Comparison of ENCODE assay signal across 9 mouse cellular contexts in genomic region chr11:95004136-95004936, GRCm38 (mm10). TPM values are rescaled to one million over a fixed set of nuclear protein-coding genes. Genes with fewer than 3 reads are reported as not detected.
DNase-seq lines count a peak whose midpoint lies in the region; ATAC-seq and TF ChIP-seq lines count a peak whose summit lies in the region.
"Had no signal": no experiment of that assay in that cellular context is flagged by ENCODE, and none has a peak within 500 bp of the region (broad histone marks: within the 10 kb centered on the region; RNA-seq: fewer than 3 reads in every experiment).

No protein-coding gene starts in this region.

- peaks cover 20% of the 10 kb centered on the region for H3K4me1 ChIP-seq in kidney, postnatal 0 days (replicated peaks; ENCODE audit: insufficient read depth, low read length)
- H3K4me1 ChIP-seq in kidney, adult 2 months (ENCODE audit: control insufficient read depth, insufficient read depth, low read length), result peaks cover 6% of the 10 kb centered on the region; the same call in 1 of the 2 replicates
- peaks cover 45% of the 10 kb centered on the region for H3K4me1 ChIP-seq in forebrain, embryonic 16.5 days (replicated peaks; ENCODE audit: control insufficient read depth, insufficient read depth, low read length)
- peaks cover 70% of the 10 kb centered on the region for H3K4me1 ChIP-seq in liver, embryonic 16.5 days (ENCODE audit: control insufficient read depth, low read depth, low read length)
- peaks cover 32% of the 10 kb centered on the region for H3K4me1 ChIP-seq in thymus, adult 2 months (replicated peaks; ENCODE audit: control insufficient read depth, insufficient read depth, low read length)

- no peak for ATAC-seq in kidney, postnatal 0 days (replicated peaks; ENCODE audit: low FRiP score, low read depth)
- ATAC-seq in forebrain, embryonic 16.5 days, result no peak
- ATAC-seq in liver, embryonic 16.5 days (ENCODE audit: low read depth), result no peak

- H3K36me3 ChIP-seq in kidney, postnatal 0 days (ENCODE audit: insufficient read depth, low read length), result peaks cover 26% of the 10 kb centered on the region
- no peaks in the 10 kb centered on the region for H3K36me3 ChIP-seq in kidney, adult 2 months (ENCODE audit: control insufficient read depth, insufficient read depth, low read length)
- peaks cover 23% of the 10 kb centered on the region for H3K36me3 ChIP-seq in forebrain, embryonic 16.5 days (ENCODE audit: control insufficient read depth, insufficient read depth)
- peaks cover 36% of the 10 kb centered on the region for H3K36me3 ChIP-seq in liver, embryonic 16.5 days (ENCODE audit: control insufficient read depth, insufficient read depth)
- H3K36me3 ChIP-seq in thymus, adult 2 months (ENCODE audit: control insufficient read depth, insufficient read depth, low read length), result peaks cover 40% of the 10 kb centered on the region

- no peak overlapping the region for H3K27ac ChIP-seq in kidney, postnatal 0 days
- H3K27ac ChIP-seq in kidney, adult 2 months (ENCODE audit: insufficient read depth, low read depth, low read length), result no peak overlapping the region
- peak overlapping the region; percentile 17; the same call in 1 of the 2 replicates for H3K27ac ChIP-seq in forebrain, embryonic 16.5 days (ENCODE audit: low read length)
- H3K27ac ChIP-seq in liver, embryonic 16.5 days (ENCODE audit: low read length), result 0 out of 2 replicates have a peak overlapping the region, but pooled peaks have one; percentile 48
- H3K27ac ChIP-seq in thymus, adult 2 months (ENCODE audit: control insufficient read depth, insufficient read depth, low read length), result no peak overlapping the region
- H3K27ac ChIP-seq: hindbrain, embryonic 15.5 days had no signal

- intact Hi-C loops in left cerebral cortex, postnatal 14 days (cut with DNase I), result no loop called here

- WGBS in kidney, postnatal 0 days, result 82% methylated on average over 12 of the region's 12 CpGs
- 82% methylated on average over 12 of the region's 12 CpGs for WGBS in kidney, adult 2 months
- 84% methylated on average over 12 of the region's 12 CpGs for WGBS in forebrain, embryonic 16.5 days
- 75% methylated on average over 12 of the region's 12 CpGs for WGBS in liver, embryonic 16.5 days (ENCODE audit: insufficient replicate concordance)
- 96% methylated on average over 12 of the region's 12 CpGs for WGBS in thymus, adult 2 months

- no peaks in the 10 kb centered on the region for H3K9me3 ChIP-seq in kidney, postnatal 0 days (replicated peaks; ENCODE audit: low read length)
- no peaks in the 10 kb centered on the region for H3K9me3 ChIP-seq in forebrain, embryonic 16.5 days (ENCODE audit: control insufficient read depth, low read length)
- no peaks in the 10 kb centered on the region for H3K9me3 ChIP-seq in liver, embryonic 16.5 days (replicated peaks; ENCODE audit: control insufficient read depth, low read length)
- H3K9me3 ChIP-seq: hindbrain, embryonic 15.5 days had no signal

- no peak overlapping the region for H3K4me2 ChIP-seq in kidney, postnatal 0 days (ENCODE audit: low read length)
- H3K4me2 ChIP-seq in forebrain, embryonic 16.5 days (ENCODE audit: low read length), result no peak overlapping the region
- no peak overlapping the region for H3K4me2 ChIP-seq in liver, embryonic 16.5 days (ENCODE audit: low read depth, low read length)
- H3K4me2 ChIP-seq: hindbrain, embryonic 15.5 days had no signal

- DNase-seq in kidney, postnatal 0 days (ENCODE audit: low spot score), result no peak
- DNase-seq in kidney, adult 2 months, result no peak
- DNase-seq in NIH3T3 (ENCODE audit: low read depth), result peak; percentile 80
- no peak for DNase-seq in left cerebral cortex, postnatal 14 days (ENCODE audit: low spot score in 2 of 2)
- DNase-seq in thymus, adult 2 months, result no peak

- H3K27me3 ChIP-seq in kidney, postnatal 0 days (ENCODE audit: insufficient read depth, low read length), result no peaks in the 10 kb centered on the region
- H3K27me3 ChIP-seq in kidney, adult 2 months (replicated peaks; ENCODE audit: control insufficient read depth, insufficient read depth, low read length), result no peaks in the 10 kb centered on the region
- H3K27me3 ChIP-seq in forebrain, embryonic 16.5 days (replicated peaks; ENCODE audit: control insufficient read depth, insufficient read depth, low read length), result no peaks in the 10 kb centered on the region
- no peaks in the 10 kb centered on the region for H3K27me3 ChIP-seq in liver, embryonic 16.5 days (ENCODE audit: control insufficient read depth, insufficient read depth, low read depth, low read length)
- peaks cover 6% of the 10 kb centered on the region for H3K27me3 ChIP-seq in thymus, adult 2 months (ENCODE audit: control insufficient read depth, insufficient read depth, low read length)
- H3K27me3 ChIP-seq: hindbrain, embryonic 15.5 days had no signal

- TF ChIP-seq POLR2A in kidney, adult 2 months (IDR thresholded peaks at IDR 0.05; ENCODE audit: low read depth, low read length), result no peak
- TF ChIP-seq POLR2A in thymus, adult 2 months (IDR thresholded peaks at IDR 0.05; ENCODE audit: control insufficient read depth, extremely low read depth, insufficient read depth, low read length, poor library complexity), result no peak

- 0 out of 2 replicates have a peak overlapping the region, but pooled peaks have one; percentile 23 for H3K9ac ChIP-seq in kidney, postnatal 0 days (ENCODE audit: low read depth, low read length)
- no peak overlapping the region for H3K9ac ChIP-seq in forebrain, embryonic 16.5 days (replicated peaks; ENCODE audit: low read depth, low read length)
- no peak overlapping the region for H3K9ac ChIP-seq in liver, embryonic 16.5 days (ENCODE audit: low read depth, low read length)
- H3K9ac ChIP-seq: hindbrain, embryonic 15.5 days had no signal

- H3K4me3 ChIP-seq in kidney, postnatal 0 days (replicated peaks; ENCODE audit: low read depth, low read length), result no peak overlapping the region
- no peak overlapping the region for H3K4me3 ChIP-seq in kidney, adult 2 months (ENCODE audit: insufficient read depth, low read depth, low read length)
- no peak overlapping the region for H3K4me3 ChIP-seq in forebrain, embryonic 16.5 days (replicated peaks; ENCODE audit: low read length)
- no peak overlapping the region for H3K4me3 ChIP-seq in liver, embryonic 16.5 days (ENCODE audit: low read depth, low read length)
- no peak overlapping the region for H3K4me3 ChIP-seq in thymus, adult 2 months (ENCODE audit: control insufficient read depth, insufficient read depth, low read length)
- H3K4me3 ChIP-seq: hindbrain, embryonic 15.5 days had no signal

- TF ChIP-seq CTCF in kidney, postnatal 0 days (IDR thresholded peaks at IDR 0.05; ENCODE audit: low read depth), result no peak
- TF ChIP-seq CTCF in kidney, adult 2 months (conservative IDR thresholded peaks at IDR 0.05; ENCODE audit: insufficient read depth, insufficient read length, low read depth, low read length), result no peak
- TF ChIP-seq CTCF in thymus, adult 2 months (IDR thresholded peaks at IDR 0.05; ENCODE audit: borderline replicate concordance, control insufficient read depth, extremely low read depth, insufficient read depth, low read length, poor library complexity), result no peak

RNA-seq across cellular contexts. Expression of gene Samd14, which starts 5.3 kb away (rescaled TPM):
- 13.1 and 14.5 TPM in 2 replicates for polyA plus RNA-seq in kidney, postnatal 0 days (2015; fragmentation: Nextera tagmentation; extraction: Ambion mirVana)
- 3.2 and 3.7 TPM in 2 replicates for polyA plus RNA-seq in kidney, adult 2 months (2012; rRNA removed)
- 123 and 134 TPM in 2 replicates for polyA plus RNA-seq in forebrain, embryonic 16.5 days (2015; fragmentation: Nextera tagmentation; extraction: Ambion mirVana)
- polyA plus RNA-seq in liver, embryonic 16.5 days (2015; fragmentation: Nextera tagmentation; extraction: Ambion mirVana), result 27.2 and 34.7 TPM in 2 replicates
- total RNA-seq in left cerebral cortex, postnatal 14 days (2021), result 10 to 100 TPM; 48.5 to 52.2 TPM
- 9.3 and 10.1 TPM in 2 replicates for polyA plus RNA-seq in thymus, adult 2 months (2012; rRNA removed)

RNA-seq across cellular contexts. Expression of gene Ppp1r9b, which starts 13.5 kb away (rescaled TPM):
- polyA plus RNA-seq in kidney, postnatal 0 days (2015; fragmentation: Nextera tagmentation; extraction: Ambion mirVana), result 10.3 and 10.6 TPM in 2 replicates
- polyA plus RNA-seq in kidney, adult 2 months (2012; rRNA removed), result 24.1 and 29.9 TPM in 2 replicates
- 22.0 and 22.4 TPM in 2 replicates for polyA plus RNA-seq in forebrain, embryonic 16.5 days (2015; fragmentation: Nextera tagmentation; extraction: Ambion mirVana)
- 7.1 and 7.6 TPM in 2 replicates for polyA plus RNA-seq in liver, embryonic 16.5 days (2015; fragmentation: Nextera tagmentation; extraction: Ambion mirVana)
- total RNA-seq in left cerebral cortex, postnatal 14 days (2021), result 100 to 1,000 TPM; 505 to 506 TPM
- 112 and 127 TPM in 2 replicates for polyA plus RNA-seq in thymus, adult 2 months (2012; rRNA removed)

RNA-seq across cellular contexts. Expression of gene Sgca, which starts 28.2 kb away (rescaled TPM):
- polyA plus RNA-seq in kidney, postnatal 0 days (2015; fragmentation: Nextera tagmentation; extraction: Ambion mirVana), result 0.28 and 0.52 TPM in 2 replicates
- polyA plus RNA-seq in kidney, adult 2 months (2012; rRNA removed), result 5.0 and 23.9 TPM in 2 replicates
- 0.19 and 0.58 TPM in 2 replicates for polyA plus RNA-seq in forebrain, embryonic 16.5 days (2015; fragmentation: Nextera tagmentation; extraction: Ambion mirVana)
- 0.86 and 0.96 TPM in 2 replicates for polyA plus RNA-seq in liver, embryonic 16.5 days (2015; fragmentation: Nextera tagmentation; extraction: Ambion mirVana)
- under 1 TPM; 0.55 to 0.68 TPM for total RNA-seq in left cerebral cortex, postnatal 14 days (2021)
- polyA plus RNA-seq in thymus, adult 2 months (2012; rRNA removed), result 6.3 and 59.1 TPM in 2 replicates

RNA-seq across cellular contexts. Expression of gene Pdk2, which starts 36.8 kb away (rescaled TPM):
- 94.5 and 94.7 TPM in 2 replicates for polyA plus RNA-seq in kidney, postnatal 0 days (2015; fragmentation: Nextera tagmentation; extraction: Ambion mirVana)
- 430 and 469 TPM in 2 replicates for polyA plus RNA-seq in kidney, adult 2 months (2012; rRNA removed)
- polyA plus RNA-seq in forebrain, embryonic 16.5 days (2015; fragmentation: Nextera tagmentation; extraction: Ambion mirVana), result 27.6 and 29.2 TPM in 2 replicates
- polyA plus RNA-seq in liver, embryonic 16.5 days (2015; fragmentation: Nextera tagmentation; extraction: Ambion mirVana), result 10.7 and 13.9 TPM in 2 replicates
- 10 to 100 TPM; 69.2 to 75.4 TPM for total RNA-seq in left cerebral cortex, postnatal 14 days (2021)
- polyA plus RNA-seq in thymus, adult 2 months (2012; rRNA removed), result 47.7 and 55.0 TPM in 2 replicates

RNA-seq across cellular contexts. Expression of gene Hils1, which starts 36.9 kb away (rescaled TPM):
- not detected in 2 replicates for polyA plus RNA-seq in kidney, postnatal 0 days (2015; fragmentation: Nextera tagmentation; extraction: Ambion mirVana)
- polyA plus RNA-seq in kidney, adult 2 months (2012; rRNA removed), result 0.56 TPM in 1 of 2 replicates, not detected in the other
- not detected in 2 replicates for polyA plus RNA-seq in forebrain, embryonic 16.5 days (2015; fragmentation: Nextera tagmentation; extraction: Ambion mirVana)
- not detected in 2 replicates for polyA plus RNA-seq in liver, embryonic 16.5 days (2015; fragmentation: Nextera tagmentation; extraction: Ambion mirVana)
- not detected for total RNA-seq in left cerebral cortex, postnatal 14 days (2021)
- polyA plus RNA-seq in thymus, adult 2 months (2012; rRNA removed), result 0.12 TPM in 1 of 2 replicates, not detected in the other
- total RNA-seq: left cerebral cortex, adult 8-10 months had no signal
- polyA plus RNA-seq: hindbrain, embryonic 15.5 days had no signal

Comparison
In these comparisons a context has a peak if more than half of its experiments do, and no peak if none do; other contexts are left out.
1. H3K27ac ChIP-seq: peak in forebrain, embryonic 16.5 days (single experiment) and liver, embryonic 16.5 days (single experiment); none in kidney, postnatal 0 days (single experiment), kidney, adult 2 months (single experiment) and thymus, adult 2 months (single experiment).